Mouse (Mus musculus): ENCODE results near the gene Sh3d19. TPM values are rescaled to one million over a fixed set of nuclear protein-coding genes. Genes with fewer than 3 reads are reported as not detected.

Sh3d19 gene
- polyA plus RNA-seq, 1 experiment from 2014 or later, result 7.9 TPM

DNA sequence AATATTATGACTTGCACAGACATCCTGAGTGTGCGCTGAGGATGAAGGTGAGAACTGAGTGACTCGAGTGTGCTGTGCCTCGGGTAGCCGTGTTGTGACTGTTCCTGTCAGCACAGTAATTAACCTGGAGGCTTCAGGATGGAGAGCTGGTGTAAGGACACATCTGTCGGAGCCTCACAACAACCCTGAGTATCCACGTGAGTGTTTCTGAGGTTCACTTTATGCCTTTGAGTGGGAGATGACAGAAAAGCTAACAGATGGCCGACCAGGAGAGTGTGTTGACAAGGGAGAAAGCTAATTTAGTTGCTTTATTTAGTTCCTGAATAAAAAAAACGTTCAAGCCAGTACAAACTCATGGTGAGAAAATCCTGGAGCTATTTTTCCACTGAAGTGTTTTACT, 46.6 kb downstream of the Sh3d19 start:
- no peaks in the 10 kb centered on the region for H3K4me1 ChIP-seq
- 86% methylated on average over 8 of the region's 8 CpGs for WGBS

DNA sequence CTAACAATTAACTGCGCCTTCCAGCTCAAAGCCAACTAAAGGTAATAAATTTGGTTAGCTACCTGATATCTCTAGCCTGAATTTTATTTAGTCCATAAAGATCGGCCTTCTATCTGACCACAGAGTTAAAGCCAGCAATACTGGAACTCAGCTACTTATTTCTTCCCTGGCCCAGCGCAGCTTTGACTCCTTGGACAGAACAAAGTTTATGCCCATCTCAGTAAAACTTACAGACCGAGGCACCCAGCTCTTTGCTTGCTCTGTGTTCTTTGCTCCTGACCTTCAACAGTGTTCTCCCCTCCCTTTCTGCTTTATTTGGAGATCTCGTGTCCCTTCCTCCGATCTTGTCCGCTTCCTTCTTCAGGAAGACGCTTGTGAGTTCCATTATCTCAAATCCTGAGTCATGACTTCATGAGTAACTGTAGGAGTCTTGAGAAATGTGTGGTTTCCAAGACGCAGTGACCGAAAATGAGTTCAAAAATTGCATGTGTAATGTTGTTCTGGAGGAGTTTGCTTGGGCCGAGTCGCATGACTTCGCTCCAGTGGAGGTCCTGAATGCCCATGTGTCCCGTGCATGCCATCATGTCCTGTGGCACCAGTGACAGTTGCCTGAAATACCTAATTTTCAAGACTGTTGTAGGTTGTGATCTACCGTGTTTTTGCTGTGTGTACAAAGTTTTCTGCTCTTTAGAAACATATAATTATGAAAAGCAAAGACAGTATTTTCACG, 50.2 kb downstream of the Sh3d19 start:
- H3K4me1 ChIP-seq, result no peaks in the 10 kb centered on the region
- H3K4me3 ChIP-seq, result no peak overlapping the region
- H3K36me3 ChIP-seq (replicated peaks), result no peaks in the 10 kb centered on the region
- H3K27me3 ChIP-seq (ENCODE audit: poor library complexity, severe bottlenecking), result no peaks in the 10 kb centered on the region
- no peak overlapping the region for H3K27ac ChIP-seq
- no peaks in the 10 kb centered on the region; the same call in 1 of the 2 replicates for H3K9me3 ChIP-seq
- 92% methylated on average over 16 of the region's 16 CpGs for WGBS
- no peak for DNase-seq (ENCODE audit: extremely low spot score, low spot score)

More for the DNA sequence above, 46.6 kb downstream of the Sh3d19 start:
- Histone ChIP-seq H3K9me3 (no peaks in the 10 kb centered on the region), H3K27ac (no peak overlapping the region), H3K27me3 (ENCODE audit: poor library complexity, severe bottlenecking) (no peaks in the 10 kb centered on the region), H3K36me3 (replicated peaks) (no peaks in the 10 kb centered on the region), H3K4me3 (no peak overlapping the region)
- no peak for DNase-seq (ENCODE audit: extremely low spot score, low spot score)

DNA sequence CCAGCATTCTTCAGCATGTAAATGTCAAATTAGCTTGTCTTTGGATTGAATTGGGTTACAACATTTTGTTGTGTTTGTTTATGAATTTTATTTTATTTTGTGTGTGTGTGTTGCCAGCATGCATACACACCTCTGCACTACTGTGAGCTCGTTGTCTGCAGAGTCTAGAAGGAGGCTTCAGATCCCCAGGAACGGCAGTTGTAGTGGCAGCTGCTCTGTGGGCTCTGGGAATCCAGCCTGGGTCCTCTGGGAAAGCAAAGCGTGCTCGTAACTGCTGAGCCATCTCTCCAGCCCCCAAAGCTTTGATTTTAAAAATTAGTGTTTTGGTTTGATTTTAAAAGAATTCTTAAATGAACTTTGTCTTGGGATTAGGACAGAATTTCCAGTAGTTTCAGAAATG, 50.7 kb downstream of the Sh3d19 start:
- no peaks in the 10 kb centered on the region; the same call in 1 of the 2 replicates for H3K9me3 ChIP-seq
- DNase-seq (ENCODE audit: extremely low spot score, low spot score), result no peak
- H3K4me1 ChIP-seq, result no peaks in the 10 kb centered on the region
- no peaks in the 10 kb centered on the region for H3K36me3 ChIP-seq (replicated peaks)
- no peak overlapping the region for H3K4me3 ChIP-seq
- H3K27me3 ChIP-seq (ENCODE audit: poor library complexity, severe bottlenecking), result no peaks in the 10 kb centered on the region
- 94% methylated on average over 4 of the region's 4 CpGs for WGBS
- no peak overlapping the region for H3K27ac ChIP-seq

DNA sequence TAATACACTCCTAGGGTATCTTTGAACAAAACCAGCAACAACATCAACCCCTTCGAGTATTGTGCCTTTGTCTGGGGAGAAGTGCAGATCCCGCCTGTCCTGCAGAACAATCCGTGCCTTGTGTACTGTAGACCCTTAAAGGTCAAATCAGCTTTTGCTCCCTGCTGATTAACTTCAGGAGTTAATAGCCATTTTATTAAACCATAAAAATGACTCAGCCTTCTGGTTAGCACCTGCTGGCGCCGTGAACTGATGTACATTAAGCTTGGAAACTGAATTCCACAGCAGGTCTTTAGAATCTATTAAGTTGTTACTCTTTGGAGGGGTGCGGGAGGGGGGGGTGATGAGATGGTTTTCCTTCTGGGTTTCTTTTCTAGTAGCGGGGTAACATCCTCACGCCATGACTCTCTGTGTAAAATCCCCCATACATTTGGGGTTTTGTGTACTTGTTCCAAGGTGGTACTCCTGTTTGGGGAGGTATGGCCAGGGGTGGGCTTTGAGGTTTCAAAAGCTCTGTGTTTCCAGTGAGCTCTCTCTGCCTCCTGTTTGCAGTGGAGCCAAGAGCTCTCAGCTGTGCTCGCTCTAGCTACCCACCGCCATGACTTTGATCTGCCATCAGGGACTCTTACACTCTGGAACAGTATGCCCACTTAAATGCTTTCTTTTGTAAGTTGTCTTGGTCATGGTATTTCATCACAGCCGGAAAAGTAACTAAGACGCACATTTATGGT, 53.3 kb downstream of the Sh3d19 start:
- no peaks in the 10 kb centered on the region; the same call in 1 of the 2 replicates for H3K9me3 ChIP-seq
- DNase-seq (ENCODE audit: extremely low spot score, low spot score), result no peak
- H3K27ac ChIP-seq, result no peak overlapping the region
- H3K27me3 ChIP-seq (ENCODE audit: poor library complexity, severe bottlenecking), result no peaks in the 10 kb centered on the region
- H3K4me1 ChIP-seq, result no peaks in the 10 kb centered on the region
- H3K4me3 ChIP-seq, result no peak overlapping the region
- H3K36me3 ChIP-seq (replicated peaks), result no peaks in the 10 kb centered on the region
- WGBS, result 95% methylated on average over 12 of the region's 12 CpGs

DNA sequence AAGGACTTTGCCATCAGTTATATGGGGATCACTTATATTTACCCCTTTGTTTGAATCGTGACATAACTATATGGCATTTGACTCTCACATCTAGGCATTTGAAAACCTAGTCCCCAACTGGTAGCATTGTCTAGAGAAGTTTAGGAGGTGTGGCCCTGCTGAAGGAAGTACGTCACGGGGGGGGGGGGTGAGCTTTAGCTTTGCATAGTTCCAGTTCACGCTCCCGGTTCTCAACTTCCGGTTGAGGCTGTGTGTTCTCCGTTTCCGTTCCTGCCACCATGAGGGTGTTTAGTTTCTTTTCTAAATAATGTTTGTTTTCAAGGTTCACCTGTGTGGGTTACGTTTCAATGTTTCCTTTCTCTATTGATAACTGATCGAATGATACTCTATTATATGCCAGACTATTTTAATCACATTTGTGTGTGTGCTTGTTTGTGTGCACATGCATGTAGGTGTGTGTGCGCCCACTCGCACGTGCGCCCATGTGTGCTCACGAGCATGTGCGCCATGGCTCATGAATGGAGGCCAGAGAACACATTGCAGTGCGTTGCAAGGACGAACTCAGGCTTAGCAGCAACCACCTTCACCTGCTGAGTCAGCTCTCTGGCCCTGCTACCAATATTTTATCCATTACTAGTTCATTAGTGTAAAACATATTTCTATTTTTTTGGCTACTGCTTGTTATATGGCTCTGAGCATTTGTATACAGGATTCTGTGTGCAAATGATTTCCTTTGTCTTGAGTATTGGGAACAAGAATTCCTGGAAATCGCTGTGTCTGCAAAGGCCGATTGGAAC, 54.6 kb downstream of the Sh3d19 start:
- no peak for DNase-seq (ENCODE audit: extremely low spot score, low spot score)
- H3K27me3 ChIP-seq (ENCODE audit: poor library complexity, severe bottlenecking), result no peaks in the 10 kb centered on the region
- H3K9me3 ChIP-seq, result no peaks in the 10 kb centered on the region; the same call in 1 of the 2 replicates
- H3K27ac ChIP-seq, result no peak overlapping the region
- H3K4me1 ChIP-seq, result no peaks in the 10 kb centered on the region
- no peaks in the 10 kb centered on the region for H3K36me3 ChIP-seq (replicated peaks)
- 96% methylated on average over 20 of the region's 20 CpGs for WGBS
- H3K4me3 ChIP-seq, result no peak overlapping the region

DNA sequence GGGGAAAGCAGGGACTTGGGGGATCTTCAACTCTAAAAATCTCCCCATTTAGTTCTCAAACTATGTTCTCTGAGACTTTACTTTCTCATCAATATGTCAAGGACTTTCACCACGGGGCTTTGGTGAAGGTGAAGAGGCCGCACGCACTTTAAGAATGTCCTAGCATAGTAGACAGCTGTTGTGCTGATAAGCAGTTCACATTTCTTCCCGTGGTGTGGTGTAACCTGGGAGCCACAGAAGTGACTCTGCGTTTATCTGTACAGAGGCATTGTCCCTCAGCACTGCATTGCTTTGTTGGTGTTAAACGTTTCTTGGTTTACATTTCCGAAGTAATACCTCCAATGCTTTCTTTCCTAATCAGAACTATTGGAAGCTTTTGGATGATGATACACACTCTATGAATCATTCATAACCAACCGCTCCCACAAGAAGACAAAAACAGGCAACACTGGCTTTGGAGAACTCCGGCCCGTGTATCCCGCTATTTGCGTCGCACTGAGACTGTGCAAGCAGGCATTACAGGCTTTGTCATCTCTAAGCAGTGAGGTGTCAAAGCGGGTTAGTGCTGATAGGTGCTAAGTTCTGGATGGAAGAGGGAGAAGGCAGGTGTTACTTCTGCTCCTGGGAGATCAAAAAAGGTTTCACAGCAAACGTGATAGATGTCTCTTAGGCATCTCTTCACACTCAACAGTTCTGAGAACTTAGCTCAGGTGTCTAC, 57.9 kb downstream of the Sh3d19 start:
- DNase-seq (ENCODE audit: extremely low spot score, low spot score), result no peak
- Histone ChIP-seq H3K27ac (no peak overlapping the region), H3K36me3 (replicated peaks) (no peaks in the 10 kb centered on the region), H3K9me3 (no peaks in the 10 kb centered on the region; the same call in 1 of the 2 replicates), H3K27me3 (ENCODE audit: poor library complexity, severe bottlenecking) (no peaks in the 10 kb centered on the region), H3K4me1 (no peaks in the 10 kb centered on the region), H3K4me3 (no peak overlapping the region)
- 91% methylated on average over 15 of the region's 15 CpGs for WGBS

DNA sequence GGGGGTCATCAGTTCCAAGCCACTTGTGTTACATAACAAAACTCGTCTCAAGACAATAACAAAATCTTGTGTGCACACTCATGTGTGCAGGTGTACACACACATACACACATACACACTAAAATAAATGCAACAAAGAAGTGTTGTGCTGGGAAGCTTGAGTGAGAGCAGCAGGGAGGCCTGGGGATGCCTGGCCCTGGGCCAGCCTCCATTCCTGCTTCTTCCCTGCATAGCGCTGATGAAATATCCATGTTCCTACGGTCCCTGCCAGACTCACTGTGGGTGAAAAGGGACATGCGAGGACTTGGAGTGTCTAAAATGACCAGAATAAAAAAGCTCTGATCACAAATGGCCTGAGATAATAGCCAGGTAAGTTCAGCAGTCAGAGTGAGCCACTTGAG, 59.7 kb downstream of the Sh3d19 start:
- Histone ChIP-seq H3K4me3 (no peak overlapping the region), H3K4me1 (no peaks in the 10 kb centered on the region), H3K27ac (no peak overlapping the region), H3K9me3 (no peaks in the 10 kb centered on the region), H3K27me3 (ENCODE audit: poor library complexity, severe bottlenecking) (no peaks in the 10 kb centered on the region), H3K36me3 (replicated peaks) (no peaks in the 10 kb centered on the region)
- 92% methylated on average over 4 of the region's 4 CpGs for WGBS
- DNase-seq (ENCODE audit: extremely low spot score, low spot score), result no peak

DNA sequence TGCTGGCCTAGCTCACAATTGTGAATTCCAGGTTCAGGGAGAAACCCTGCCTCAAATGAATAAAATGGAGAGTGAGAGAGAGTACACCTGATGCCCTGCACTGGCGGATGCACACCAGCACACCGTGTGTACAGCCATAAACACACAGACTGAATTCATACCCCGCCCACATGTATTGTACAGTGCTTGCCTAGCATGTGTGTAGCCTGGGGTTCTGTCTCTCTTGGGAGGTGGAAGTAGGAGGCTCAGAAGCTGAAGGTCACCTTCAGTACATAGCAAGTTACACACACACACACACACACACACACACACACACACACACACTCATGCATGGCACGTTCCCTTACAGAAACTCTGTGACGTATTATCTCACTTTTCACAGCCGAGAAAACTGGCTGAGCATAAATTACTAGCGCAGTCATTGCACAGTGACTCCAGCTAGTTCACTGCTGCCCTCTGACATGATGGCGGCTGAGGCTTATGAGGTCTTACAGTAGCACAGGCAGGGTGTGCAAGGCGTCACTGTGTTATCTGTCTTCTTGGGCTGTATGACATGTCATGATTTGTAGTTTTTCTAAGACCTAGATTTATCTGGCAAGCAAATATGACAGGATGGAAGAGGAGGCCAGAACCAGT, 62.7 kb downstream of the Sh3d19 start:
- DNase-seq (ENCODE audit: extremely low spot score, low spot score), result no peak
- Histone ChIP-seq H3K27ac (no peak overlapping the region), H3K36me3 (replicated peaks) (peaks cover 5% of the 10 kb centered on the region; the same call in 1 of the 2 replicates), H3K4me1 (peaks cover 1% of the 10 kb centered on the region; the same call in 1 of the 2 replicates), H3K9me3 (no peaks in the 10 kb centered on the region), H3K4me3 (no peak overlapping the region), H3K27me3 (ENCODE audit: poor library complexity, severe bottlenecking) (no peaks in the 10 kb centered on the region)
- WGBS, result 93% methylated on average over 9 of the region's 9 CpGs

DNA sequence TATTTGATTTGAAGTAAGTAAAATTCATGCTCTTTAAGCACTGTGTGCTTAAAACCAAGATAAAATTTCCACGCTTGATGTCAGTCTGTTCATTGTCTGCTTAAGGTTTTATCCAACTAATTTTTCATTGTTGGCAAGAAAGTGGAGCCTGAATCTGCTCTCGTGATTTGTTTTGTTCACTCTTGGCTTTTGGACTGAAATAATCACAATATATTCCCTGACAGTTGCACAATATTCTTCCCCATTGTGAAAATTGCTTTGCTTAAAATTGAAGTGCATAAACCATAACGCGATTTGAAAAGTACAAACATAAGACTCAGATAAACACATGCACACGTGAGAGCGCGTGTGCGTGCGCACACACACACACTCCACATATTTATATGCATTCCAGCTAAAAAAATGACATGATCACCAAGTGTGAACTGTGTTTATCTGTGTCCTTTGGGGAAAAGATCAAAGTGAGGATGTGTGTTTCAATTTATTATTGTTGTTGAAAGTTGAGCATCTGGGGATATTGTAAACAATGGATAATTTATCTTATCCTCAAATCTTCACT, 67.1 kb downstream of the Sh3d19 start:
- 94% methylated on average over 9 of the region's 9 CpGs for WGBS
- no peaks in the 10 kb centered on the region for H3K9me3 ChIP-seq
- H3K27ac ChIP-seq, result no peak overlapping the region
- no peak overlapping the region for H3K4me3 ChIP-seq
- no peaks in the 10 kb centered on the region for H3K27me3 ChIP-seq (ENCODE audit: poor library complexity, severe bottlenecking)
- peaks cover 6% of the 10 kb centered on the region for H3K36me3 ChIP-seq (replicated peaks)
- peaks cover 4% of the 10 kb centered on the region; the same call in 1 of the 2 replicates for H3K4me1 ChIP-seq
- DNase-seq (ENCODE audit: extremely low spot score, low spot score), result no peak

DNA sequence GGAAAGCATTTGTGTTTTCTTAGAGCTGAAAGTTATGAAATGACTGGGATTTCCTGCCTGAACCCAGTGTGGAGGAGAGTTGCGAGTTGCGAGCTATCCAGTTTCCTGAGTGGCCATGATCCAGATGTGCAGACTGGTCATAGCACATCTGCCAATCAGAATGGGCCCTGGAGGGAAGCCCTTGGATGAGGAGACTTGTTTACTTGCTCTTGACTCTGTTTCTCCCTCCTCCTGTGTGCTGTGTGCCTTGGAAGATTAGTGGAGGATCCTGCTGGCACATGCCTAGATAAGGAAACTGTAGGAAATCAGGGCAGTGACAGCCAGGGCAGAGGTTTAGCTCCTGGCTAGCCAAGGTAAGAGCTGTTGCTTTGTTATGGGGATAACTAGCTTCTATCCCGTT, 67.7 kb downstream of the Sh3d19 start:
- 59% methylated on average over 3 of the region's 3 CpGs for WGBS
- no peak overlapping the region for H3K4me3 ChIP-seq
- no peak overlapping the region for H3K27ac ChIP-seq
- DNase-seq (ENCODE audit: extremely low spot score, low spot score), result no peak
- peaks cover 4% of the 10 kb centered on the region; the same call in 1 of the 2 replicates for H3K4me1 ChIP-seq
- H3K36me3 ChIP-seq (replicated peaks), result peaks cover 9% of the 10 kb centered on the region
- H3K9me3 ChIP-seq, result no peaks in the 10 kb centered on the region
- H3K27me3 ChIP-seq (ENCODE audit: poor library complexity, severe bottlenecking), result no peaks in the 10 kb centered on the region

DNA sequence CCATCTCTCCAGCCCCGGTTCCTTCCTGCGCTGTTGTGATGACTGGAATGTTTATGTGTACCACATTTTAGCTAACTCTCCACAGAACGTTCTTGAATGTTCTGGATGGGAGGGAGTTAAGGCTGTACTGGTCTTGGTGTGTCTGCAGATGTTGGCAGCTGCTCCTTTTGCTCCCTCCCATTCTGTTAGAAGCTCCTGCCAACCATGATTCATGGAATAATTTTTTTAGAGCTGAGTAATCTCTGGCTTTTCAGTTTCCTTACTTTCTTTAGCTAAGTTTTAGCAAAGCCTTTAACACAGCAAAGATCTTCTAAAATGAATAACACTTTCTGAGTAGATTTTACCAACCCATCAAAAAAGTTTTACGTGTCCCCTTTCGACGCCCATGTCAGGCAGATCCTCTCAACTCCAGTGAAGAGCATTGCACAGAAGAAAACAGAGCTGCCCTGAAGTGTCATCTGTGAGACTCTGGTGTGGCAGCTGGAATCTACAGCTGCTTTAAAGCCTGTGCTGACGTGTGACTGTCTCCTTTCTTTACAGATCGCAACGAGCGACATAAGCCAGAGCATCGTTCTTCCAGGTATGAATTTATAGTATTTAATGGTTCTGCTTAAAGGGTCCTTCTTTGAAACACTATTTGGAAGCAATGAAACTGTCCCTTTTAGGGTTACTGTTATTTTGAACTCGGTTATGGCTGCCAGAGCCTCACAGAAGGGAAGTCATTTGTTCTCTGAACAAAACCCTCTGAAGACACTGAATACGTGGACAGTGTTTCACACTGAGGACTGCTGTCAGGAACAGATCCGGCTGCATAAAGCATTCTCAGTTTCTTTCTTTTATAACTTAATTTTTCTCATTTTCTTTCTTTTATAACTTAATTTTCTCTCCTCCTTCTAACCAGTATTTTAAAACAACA, 69.6 kb downstream of the Sh3d19 start:
- no peak for DNase-seq (ENCODE audit: extremely low spot score, low spot score)
- no peak overlapping the region for H3K27ac ChIP-seq
- H3K4me3 ChIP-seq, result no peak overlapping the region
- WGBS, result 85% methylated on average over 14 of the region's 14 CpGs
- H3K27me3 ChIP-seq (ENCODE audit: poor library complexity, severe bottlenecking), result no peaks in the 10 kb centered on the region
- H3K36me3 ChIP-seq (replicated peaks), result peaks cover 9% of the 10 kb centered on the region
- peaks cover 4% of the 10 kb centered on the region; the same call in 1 of the 2 replicates for H3K4me1 ChIP-seq
- H3K9me3 ChIP-seq, result no peaks in the 10 kb centered on the region
